Mouse (Mus musculus) heart, postnatal 25 days (tissue): ENCODE measurements around the gene Tmem199. TPM values are rescaled to one million over a fixed set of nuclear protein-coding genes. Genes with fewer than 3 reads are reported as not detected.
A peak's percentile ranks its signal among the peaks of the same experiment; 100 is the strongest.
"Not testable (repeated sequence)": the region's sequence is repeated elsewhere in the genome, so short reads cannot be mapped to it uniquely, and the experiment has no call there.

Source experiments
- DNase-seq: peaks from one replicate; pipeline ENCODE4 v3.0.0; 2022; ENCODE audit warnings: low spot score
- intact Hi-C: fragments of 180-260 bp; cut with DNase I; formaldehyde crosslinking; loops from one replicate; pipeline ENCODE4 v1.15.1; 2025
- total RNA-seq, 2 experiments: library from RNA; stranded (reverse); gene quantifications; 2 replicates each; pipeline ENCODE4 v1.2.3; 2021

Gene Tmem199
- total RNA-seq: 10 to 100 TPM; 10.5 to 10.8 TPM

DNA sequence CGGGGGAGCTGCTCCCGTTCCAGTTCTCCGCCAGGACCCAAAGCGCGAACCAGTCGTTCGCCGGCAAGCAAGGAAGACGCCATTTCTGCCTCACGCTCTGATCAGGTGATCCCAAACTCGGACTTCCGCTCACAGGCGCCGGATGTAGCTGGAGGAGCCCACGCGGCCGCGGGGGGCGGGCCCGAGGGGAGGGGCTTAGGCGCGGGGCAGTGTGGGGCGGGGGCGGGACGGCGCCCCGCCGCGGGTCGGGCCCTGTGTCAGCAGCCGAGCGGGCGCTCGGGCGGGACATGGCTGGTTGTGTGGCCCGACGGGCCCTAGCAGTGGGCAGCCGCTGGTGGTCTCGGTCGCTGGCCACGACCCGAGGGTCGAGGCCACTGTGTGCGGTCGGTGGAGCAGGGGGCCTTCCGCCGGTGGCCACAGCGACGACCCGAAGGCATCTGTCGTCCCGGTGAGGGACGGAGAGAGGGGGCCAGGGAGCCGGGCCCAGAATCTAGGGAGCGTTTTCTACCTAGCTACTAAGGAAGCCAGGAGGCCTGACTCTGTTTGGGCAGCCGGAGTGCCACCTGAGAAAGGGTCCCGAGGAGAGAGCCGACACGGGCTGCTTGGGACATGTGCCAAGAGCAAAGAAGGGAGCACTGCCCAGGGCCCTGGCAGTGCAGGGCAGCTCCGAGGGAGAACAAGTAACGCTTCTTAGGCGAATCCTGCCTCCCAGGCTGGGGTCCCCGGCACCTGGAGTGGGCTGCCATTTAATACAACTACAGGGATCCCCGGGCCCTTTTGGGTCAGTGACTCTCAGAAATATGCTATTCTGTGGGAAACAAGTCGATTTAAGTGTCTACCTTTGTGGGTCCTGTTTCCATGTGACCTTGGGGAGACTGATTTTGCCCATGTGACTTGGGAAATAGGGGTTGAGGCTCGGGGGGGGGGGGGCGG lies at the start of gene Tmem199, which contains the start of gene Poldip2:
Gene Tmem199, minus strand, starts transcription at position 148 of the 933 bp plus-strand sequence.
Gene Poldip2, plus strand, starts transcription at position 169 of the 933 bp plus-strand sequence.
- intact Hi-C loops: no loop called here
- DNase-seq: peak; percentile 79

DNA sequence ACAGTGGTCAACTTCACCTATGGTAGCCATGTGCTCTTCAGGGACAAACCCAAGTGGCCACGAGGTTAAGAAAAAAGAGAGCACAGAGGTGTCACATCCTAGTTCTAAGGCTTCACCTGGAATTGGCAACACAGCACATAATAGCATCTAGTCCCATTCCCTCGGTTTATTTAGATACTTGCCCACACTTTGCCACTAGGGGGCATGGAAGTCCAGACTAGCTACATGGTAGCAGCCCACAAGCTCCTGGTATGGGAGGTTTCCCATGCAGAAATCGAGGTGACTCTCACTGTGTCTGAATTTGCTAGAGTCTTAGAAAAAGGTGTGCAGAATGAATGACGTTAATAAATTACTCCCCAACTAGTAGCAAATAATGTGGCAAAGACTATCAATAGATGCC lies 48.5 kb upstream of the Tmem199 start:
- intact Hi-C loops: loop anchor here (2.0 to 10.0 kb wide), 3 partner anchors 137 to 394 kb away; partner anchors contain the start of gene Nlk
- DNase-seq: peak; percentile 24

DNA sequence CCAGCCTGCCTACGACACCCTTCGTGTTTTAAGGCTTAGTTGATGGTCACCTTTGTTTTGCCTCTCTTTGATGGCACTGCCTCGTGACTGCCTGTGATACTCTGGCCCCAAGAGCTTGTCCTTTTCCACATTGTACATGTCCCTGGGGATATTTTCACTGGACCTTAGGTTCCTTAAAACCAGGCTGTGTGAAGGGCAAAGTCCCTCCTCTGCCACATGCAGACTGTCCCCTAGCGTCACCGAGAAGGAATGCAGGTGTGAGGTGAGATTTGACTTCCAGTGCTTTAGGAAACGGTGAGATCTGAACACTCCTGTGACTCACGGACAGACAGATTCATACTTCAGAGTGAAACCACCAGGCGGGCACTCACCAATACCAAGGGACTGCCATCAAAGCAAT lies 45.3 kb upstream of the Tmem199 start:
- intact Hi-C loops: loop anchor here (10.0 kb wide), 1 partner anchor 368 kb away; the partner anchor contains the start of gene Nos2
- no peak for DNase-seq

DNA sequence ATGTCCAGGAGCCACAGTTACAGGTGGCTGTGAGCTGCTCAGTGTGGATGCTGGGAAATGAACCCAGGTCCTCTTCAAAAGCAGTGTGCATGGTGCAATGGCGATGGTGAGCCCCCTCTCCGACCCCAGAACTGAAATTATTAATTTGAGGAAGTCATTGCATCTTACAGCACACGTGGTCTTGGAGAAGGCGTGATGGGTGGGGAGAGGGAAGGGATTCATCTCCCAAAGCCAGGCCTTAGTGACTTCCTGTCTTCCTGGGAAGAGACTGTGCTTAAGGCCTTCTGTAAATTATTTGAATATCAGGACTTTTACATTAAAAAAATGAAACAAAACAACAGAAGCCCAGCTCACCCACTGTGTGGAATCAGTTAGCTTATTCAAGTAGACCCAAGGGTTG lies 44.1 kb upstream of the Tmem199 start:
- intact Hi-C loops: loop anchor here (10.0 kb wide), 1 partner anchor 369 kb away; the partner anchor contains the start of gene Nos2
- DNase-seq: no peak

DNA sequence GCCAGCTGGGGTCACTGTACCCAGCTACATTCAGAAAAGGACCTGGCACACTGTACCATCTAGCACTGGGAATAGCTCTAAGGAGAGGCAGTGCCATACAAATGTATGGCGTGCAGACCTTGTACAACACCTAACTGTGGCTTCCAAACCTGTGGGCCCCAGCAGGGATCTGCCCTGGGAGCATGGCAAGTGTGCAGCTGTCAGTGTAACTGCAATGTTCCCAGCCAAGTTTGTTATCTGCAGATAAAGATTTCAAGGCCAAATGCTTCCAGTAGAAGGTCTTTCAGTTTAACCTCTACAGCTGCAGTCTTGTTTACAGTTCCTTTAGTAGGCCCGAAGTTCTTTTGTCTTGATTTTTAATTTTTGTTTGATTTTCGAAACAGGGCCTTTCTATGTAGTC lies 43.7 kb upstream of the Tmem199 start:
- DNase-seq: no peak
- intact Hi-C loops: loop anchor here (10.0 kb wide), 1 partner anchor 369 kb away; the partner anchor contains the start of gene Nos2

DNA sequence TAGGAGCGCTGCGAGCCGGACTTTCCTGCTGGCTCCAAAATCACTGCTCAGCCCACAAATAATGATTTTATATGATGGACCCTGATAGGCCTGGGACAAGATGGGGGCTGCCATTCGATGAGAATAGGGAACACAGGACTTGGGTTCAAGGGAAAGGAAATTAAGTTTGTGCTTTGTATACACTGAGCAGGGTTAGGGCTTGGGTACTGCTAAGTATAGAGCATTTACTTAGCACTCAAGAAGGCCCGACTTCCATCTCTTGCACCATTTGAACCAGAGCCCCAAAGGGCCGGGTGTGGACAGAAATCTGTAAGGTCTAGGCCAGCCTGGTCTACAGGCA lies 39.1 kb upstream of the Tmem199 start:
- intact Hi-C loops: loop anchor here (10.0 kb wide), 1 partner anchor 374 kb away; the partner anchor contains the start of gene Nos2
- DNase-seq: no peak

DNA sequence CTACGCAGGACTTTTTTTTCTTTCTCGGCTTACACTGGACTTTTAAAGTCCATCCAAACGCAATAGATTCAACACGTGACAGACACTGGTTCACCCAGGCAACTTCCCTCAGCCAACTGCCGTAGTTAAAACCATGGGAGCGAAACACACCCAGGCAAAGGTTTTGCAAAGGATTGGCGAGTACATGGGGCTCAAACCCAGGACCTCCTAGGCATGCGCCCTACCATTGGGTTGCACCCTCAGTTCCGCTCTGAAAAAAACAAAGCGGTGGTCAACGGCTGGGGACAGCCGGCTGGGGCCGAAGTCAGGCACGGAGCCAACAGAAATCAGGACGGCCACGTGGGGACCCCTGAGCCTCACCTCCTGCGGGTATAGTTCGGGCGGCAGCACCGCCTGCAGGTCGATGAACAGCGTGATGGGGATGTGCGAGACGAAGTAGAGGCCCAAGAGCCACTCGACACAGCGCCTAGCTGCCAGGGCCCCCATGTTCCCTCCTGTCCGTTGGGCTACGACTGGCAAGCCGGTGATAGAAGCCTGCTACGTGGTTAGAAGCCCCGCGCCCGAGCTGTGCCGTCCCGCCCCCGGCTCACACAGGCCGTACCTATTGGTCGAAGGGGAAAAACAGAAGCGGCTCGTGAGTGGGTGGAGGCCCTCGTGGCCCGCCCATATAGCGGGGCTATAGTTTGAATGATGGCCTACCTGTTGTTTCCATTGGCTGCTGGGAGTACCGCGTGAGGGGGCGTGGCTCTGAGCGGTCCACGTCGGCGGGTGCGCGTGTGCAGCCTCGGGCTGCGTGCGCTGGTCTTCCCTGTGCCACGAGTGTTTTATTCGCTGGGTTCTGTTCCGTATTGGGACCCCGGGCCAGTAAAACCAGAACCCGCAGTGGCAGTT lies 38.4 kb upstream of the Tmem199 start, which contains the start of gene Tmem97:
Gene Tmem97, minus strand, starts transcription at position 610 of the 891 bp plus-strand sequence.
- intact Hi-C loops: loop anchor here (10.0 kb wide), 1 partner anchor 374 kb away; the partner anchor contains the start of gene Nos2
- DNase-seq: peak; percentile 94

DNA sequence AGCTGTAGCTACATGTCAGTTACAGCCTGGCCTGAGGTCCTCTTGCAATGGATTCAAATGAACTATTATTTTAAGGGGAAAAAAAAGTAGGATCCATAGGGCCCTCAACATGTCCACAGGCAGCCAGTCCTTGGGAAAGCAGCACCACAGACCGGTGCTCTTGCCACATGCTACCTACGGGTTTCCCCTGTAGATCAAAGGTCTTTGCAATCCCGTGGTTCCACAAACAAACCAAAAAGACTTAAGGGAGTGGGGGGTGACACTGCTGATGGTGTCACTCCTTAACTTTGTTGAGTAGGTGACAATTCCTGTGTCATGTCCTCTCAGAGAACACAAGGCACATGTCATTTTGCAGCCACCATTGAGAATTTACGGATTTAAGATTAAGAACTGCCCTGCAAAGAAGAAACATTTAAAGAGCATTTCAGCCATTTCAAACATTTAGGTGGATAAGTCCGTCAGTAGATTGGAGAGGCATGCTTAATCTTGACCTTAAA lies 37.6 kb upstream of the Tmem199 start:
- intact Hi-C loops: no loop called here
- DNase-seq: no peak

DNA sequence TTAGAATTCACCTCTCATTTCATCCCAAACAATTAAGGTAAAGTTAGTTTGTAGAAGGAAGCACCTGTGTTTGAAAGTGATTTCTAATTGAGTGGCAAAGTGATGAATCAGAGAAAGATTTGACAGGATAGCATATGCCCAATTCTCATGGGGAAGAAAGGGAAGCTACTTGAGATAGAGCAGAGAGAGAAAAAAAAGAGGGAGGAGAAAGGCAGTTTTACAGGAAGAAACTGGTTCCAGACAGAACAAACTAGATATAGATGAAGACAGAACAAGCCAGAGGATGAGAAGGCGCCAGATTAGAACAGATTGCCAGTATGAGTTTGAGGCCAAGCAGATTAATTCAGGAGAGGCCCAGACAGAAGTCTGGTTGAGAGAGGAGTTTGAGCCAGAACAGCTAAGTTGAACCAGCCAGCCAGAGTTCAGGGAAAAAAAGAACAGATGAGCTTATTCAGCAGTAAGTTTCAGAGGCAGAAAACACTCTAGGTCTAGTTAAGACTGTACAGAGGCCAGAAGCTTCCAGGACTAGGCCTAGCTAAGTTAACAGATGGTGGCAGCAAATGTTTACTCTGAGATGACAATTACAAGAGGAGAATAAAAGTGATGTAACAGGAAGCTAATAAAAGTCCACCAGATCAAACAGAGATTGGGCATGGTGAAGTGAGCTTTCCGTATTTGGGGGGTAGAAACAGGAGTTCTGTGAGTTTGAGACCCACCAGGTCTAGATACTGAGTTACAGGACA lies 35.9 kb upstream of the Tmem199 start:
- no peak for DNase-seq
- intact Hi-C loops: no loop called here

DNA sequence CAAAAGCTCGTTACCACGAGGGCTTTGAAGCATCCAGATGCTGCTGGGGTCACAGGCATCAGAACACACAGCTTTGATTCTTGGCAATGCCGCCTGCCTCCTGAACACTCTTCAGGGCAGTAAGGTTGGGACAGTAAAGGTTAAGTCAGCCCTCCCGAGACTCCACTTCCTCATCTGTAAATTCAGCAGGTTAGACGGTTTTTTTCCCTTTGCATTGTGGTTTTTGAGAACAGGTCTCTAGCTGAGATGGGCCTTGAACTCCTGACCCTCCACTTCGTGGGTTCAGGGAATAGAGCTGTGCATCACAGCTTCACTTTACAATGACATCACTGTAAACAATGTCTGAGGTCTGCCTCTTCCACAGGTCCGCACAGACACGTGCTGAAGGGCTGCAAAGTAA lies 33.2 kb upstream of the Tmem199 start:
- intact Hi-C loops: no loop called here
- no peak for DNase-seq

DNA sequence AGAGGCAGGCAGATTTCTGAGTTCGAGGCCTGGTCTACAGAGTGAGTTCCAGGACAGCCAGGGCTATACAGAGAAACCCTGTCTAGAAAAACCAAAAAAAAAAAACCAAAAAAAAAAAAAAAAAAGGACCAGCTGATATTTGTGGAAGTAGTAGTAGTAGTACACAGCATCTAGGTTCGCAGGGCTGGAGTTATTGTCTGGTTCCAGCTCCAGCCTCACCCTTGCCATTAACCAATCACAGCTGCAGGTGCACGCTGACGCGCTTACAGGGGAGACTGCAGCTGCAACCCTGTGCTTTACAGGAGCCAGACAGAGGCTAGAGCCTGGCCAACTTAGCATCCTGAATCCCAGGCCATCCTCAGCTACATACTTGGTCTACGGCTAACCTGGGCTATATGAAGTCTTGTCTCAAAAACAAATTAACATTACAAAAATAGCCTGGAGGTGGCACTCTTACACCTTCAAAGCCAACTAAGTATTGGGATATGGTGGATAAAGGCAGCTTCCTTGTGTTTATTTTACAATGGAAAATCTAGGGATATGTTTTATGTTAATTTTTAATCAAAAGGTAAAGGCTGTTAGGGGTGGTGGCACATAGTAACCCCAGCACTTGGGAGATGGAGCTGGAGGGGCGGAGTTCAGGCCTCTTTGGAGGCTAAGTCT lies 32.6 kb upstream of the Tmem199 start:
- intact Hi-C loops: no loop called here

DNA sequence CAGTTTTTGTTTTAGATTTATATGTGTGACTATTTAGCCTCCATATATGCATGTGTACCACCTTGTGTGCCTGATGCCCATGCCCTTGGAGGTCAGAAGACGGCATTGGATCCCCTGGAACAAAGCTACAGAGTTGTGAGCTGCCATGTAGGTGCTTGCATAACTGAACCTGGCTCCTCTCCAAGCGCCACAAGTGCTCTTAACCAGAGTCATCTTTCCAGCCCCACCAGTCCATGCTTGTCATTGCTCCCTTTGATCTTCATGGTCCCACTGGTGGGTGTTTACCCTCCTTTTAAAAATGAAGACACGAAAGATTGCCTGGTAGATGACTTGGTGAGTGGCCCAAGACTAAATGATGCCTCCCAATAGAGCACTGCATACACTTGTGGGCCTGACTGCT lies 28.4 kb upstream of the Tmem199 start:
- intact Hi-C loops: no loop called here
- DNase-seq: no peak

More for the DNA sequence above, 32.6 kb upstream of the Tmem199 start:
- DNase-seq: no peak

DNA sequence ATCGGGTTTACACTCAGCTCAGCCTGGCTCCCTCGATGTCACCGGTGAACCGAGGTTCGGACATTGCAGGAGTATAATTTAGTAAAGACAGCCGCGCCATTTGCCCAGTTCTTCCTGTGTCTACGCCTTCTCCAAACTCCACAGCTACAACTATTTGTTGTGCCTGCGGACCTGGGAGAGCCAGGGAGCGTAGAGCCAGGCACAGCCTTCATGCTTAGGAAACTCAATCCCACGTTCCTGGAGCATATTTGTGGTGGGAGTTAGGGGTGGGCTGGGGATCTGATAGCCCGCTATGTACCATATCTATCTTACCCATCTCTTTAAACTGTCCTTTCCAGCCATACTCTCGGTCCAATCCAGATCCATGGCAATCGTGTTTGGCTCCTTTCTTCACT lies 24.7 kb upstream of the Tmem199 start:
- intact Hi-C loops: no loop called here
- DNase-seq: no peak

DNA sequence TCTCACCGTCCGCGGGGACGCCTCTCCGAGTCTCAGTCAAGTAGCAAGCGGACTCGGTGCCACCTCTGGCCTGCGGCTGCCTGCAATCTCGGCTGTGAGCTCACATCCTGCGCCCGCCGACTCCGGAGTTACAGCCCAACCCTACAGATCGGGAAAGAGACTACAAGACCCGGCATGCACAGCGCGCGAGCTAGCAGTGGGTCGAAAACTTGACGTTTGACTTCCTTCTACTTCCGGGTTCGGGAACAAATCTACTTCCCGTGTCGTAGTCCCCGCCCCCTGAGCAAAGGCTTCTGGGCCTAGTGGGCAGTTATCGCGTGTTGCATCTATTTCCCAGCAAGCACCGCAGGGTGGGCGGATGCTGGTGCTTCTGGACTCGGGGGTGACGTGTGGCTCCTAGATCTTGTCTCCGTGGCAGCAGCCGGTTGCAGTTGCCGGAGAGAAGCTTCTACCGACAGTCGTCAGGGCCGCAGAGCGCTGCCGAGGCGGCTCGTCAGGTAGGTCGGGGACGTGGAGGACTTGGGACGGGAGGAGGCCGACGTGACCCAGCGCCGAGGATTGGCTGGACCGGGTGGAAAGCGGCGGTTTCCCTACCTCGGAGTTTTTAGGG lies 24.2 kb upstream of the Tmem199 start, which contains the start of the genes Tnfaip1 and Ift20:
Gene Tnfaip1, minus strand, starts transcription at position 253 of the 610 bp plus-strand sequence.
Gene Ift20, plus strand, starts transcription at position 282 of the 610 bp plus-strand sequence.
- intact Hi-C loops: no loop called here
- DNase-seq: peak; percentile 97

DNA sequence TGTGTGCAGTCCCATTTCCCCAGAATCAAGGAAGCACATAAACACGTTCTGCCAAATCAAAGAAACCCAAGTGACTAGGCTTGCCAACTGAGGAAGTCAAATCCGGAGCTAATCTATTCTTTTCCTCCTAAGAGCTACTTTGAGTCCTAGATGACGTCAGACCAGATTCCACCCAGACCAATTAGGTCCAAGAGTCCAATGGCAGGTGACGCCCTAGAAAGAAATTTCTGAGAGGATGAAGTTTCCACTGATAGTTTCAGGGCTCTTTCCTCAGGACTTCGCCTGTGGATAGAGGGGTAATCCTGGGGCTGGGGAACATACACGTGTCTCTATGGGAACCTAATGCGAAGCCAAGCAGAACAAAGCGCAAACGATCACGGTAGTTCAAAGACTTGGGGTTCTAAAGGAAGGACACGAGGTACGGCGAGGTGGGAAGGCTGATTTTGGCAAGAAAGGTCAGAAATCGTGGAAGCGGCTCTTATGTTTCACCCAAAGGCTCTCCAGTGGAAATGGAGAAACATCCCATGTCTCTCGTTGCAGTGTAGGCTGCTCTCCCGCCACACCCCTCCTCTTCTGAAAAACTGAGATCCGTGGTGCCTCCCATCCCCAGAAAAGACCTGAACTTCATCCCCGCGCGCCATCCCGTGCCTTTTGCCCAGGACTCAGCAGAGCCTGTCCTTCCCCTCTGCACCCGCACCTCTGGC lies 23.6 kb upstream of the Tmem199 start:
- intact Hi-C loops: no loop called here
- DNase-seq: peak; percentile 29

DNA sequence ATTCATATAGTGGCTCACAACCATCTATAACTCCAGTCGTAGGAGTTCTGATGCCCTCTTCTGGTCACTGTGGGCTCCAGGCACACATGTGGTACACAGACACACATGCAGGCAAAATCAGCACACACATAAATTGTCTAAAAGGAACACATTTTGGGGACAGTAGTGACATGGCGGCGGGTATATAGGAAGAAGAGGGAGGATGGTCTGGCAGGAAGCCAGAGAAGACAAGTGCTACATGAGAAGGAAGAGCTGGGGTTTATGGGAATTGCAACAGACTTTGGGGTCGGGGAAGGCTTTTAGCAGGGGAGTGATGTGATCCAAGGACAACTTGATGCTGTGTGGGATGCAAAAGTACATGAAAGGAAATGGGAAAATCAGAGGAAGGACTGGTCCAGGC lies 22.5 kb upstream of the Tmem199 start:
- no peak for DNase-seq
- intact Hi-C loops: no loop called here

DNA sequence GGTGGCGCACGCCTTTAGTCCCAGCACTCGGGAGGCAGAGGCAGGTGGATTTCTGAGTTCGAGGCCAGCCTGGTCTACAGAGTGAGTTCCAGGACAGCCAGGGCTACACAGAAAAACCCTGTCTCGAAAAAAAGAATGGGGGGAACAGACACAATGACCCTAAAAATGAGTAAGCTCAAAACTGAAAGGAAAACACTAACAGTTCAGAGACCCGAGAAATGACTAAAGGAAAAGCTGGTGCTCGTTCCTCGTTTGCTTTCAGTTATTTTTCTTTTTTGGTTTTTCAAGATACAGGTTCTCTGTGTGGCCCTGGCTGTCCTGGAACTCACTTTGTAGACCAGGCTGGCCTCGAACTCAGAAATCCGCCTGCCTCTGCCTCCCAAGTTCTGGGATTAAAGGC lies 19.5 kb upstream of the Tmem199 start:
- intact Hi-C loops: loop anchor here (2.0 kb wide), 1 partner anchor 17 kb away; no protein-coding TSS in a partner anchor
- not testable (repeated sequence) for DNase-seq
